Mouse (Mus musculus) heart, adult 2 months (tissue): ENCODE data around the gene Olfr215.

Experiments used
- CTCF ChIP-seq: fragments of 200-600 bp; IDR thresholded peaks from 2 replicates; pipeline ENCODE4 v1.8.1; 2022; ENCODE audit warnings: antibody characterized with exemption, mild to moderate bottlenecking, moderate library complexity
- EP300 ChIP-seq: fragments of 200-500 bp; IDR thresholded peaks from 2 replicates; pipeline ENCODE4 v1.6.1; 2011; ENCODE audit warnings: low read depth, low read length, control low read depth; ENCODE audit not compliant: insufficient read depth
- POLR2A ChIP-seq: fragments of 200-500 bp; IDR thresholded peaks from 2 replicates; pipeline ENCODE4 v1.6.1; 2011; ENCODE audit warnings: mild to moderate bottlenecking, low read depth, low read length, control low read depth; ENCODE audit not compliant: insufficient read depth

GRCm38 (mm10) chr6:116615719-116616118 is 31.7 kb upstream of the Olfr215 start:
- TF ChIP-seq CTCF (peak; percentile 48), EP300 (peak; percentile 87; the same call in 1 of the 2 replicates), POLR2A (no peak)
